Mouse (Mus musculus) CD8-positive naive resting alpha-beta T cell, adult 2 months (primary cell): Measurements from ENCODE around the gene Tpt1.
A peak's percentile ranks its signal among the peaks of the same experiment; 100 is the strongest.
"Not testable (repeated sequence)": the region's sequence is repeated elsewhere in the genome, so short reads cannot be mapped to it uniquely, and the experiment has no call there.

Experiments
- DNase-seq, 2 experiments: peaks; one replicate each; pipeline ENCODE4 v3.0.0; 2022; ENCODE audit warnings: low read depth in 2 of 2, low spot score in 2 of 2

The Tpt1 gene

DNA sequence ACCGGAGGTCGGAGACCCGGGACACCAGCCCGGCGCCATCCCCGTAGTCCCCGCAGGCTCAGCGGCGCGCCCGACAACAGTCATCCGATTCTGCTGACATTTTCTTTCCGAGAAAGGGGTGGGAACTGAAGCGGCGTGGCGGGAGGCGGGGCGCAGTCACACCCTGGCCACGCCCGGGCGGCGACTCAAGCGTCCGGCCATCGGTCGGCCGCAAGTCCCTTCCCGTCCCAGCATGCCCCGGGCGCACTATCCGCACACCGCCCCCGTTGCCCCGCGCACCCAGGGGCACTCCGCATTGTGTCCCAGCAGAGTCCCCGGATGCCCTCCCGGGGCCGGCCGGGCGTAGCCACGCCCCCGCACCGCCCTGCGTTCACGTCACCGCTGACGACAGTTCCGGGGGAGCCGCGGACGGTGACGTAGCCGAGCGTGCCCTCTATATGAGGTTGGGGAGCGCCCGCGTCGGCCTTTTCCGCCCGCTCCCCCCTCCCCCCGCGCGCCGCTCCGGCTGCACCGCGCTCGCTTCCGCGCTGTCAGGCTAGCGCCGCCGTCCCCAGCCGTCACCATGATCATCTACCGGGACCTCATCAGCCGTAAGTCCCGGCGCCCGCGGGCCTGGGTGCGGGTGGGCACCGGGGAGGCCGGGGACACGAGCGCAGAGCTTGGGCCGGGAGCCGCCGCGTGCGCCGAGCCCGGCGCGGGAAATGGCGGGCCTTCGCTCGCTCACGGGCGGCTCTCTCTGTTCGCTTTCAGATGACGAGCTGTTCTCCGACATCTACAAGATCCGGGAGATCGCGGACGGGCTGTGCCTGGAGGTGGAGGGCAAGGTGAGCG is at the start of gene Tpt1:
Gene Tpt1, plus strand, starts transcription at position 227 of the 831 bp plus-strand sequence.
- DNase-seq: peak; percentile 99 to 100

DNA sequence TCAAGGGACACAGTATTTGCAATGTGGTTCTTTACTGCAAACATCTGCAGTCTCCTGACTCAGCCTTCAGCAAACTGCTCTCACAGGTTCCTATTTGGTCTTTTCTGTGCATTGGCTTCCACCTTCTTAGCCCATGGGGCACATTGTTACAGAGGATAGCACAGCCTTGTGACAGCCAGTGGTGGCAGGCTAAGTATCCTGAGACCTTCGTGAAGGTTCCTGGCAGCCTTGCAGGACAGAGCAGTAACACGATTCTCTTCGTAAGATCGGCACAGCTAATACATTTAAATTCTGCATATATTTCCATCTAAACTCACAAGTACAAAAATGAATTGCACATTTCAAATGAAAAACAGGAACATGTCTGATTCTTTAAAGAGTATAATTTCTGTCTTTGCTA is 49.0 kb upstream of the Tpt1 start:
- no peak for DNase-seq

DNA sequence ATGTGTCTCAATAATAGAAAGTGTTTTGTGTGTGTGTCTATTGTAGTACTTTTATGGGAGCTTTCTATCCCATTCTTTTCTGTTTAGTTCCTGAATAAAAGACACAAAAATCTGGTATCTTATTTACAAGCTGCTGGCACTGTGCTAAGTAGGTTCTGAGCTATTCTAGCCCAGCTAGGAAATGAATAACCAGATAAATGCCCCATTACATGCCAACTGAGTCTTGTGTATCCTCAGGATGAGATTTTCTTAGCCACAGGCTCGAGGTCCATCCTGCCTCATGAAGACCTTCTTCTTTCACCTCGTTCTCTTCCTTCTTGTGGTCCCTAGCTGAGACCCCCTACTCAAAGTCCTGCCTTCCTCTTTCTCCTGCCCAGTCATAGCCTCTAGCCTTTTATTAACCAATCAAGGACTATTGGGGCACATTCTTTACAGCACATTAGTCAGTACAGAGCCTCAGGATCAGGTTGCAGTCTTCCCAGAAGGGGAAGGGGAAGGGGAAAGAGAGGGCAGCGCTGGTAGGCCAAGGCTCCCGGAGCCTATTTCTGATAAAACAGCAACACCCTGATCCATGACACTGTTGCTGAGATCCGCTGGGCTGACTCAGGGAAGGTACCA is 47.0 kb upstream of the Tpt1 start:
- no peak for DNase-seq

DNA sequence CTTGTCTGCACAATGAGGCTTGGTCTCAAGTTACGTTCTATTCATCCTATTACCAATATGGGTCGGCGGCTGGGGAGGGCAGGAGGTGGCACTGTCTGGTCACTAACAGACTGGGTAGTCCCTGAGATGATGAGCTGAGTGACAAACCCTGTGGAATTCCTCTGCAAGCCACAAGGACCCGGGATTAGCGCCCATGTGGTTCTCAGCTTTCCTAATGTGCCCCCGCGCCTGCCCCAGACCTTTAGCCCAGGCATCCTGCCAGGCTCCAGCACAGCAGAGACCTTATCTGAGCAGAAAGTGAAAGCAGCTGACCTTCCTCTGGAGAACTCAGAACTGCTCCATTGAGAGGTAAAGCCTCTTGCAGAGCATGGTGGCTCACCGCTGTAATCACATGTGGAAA is 37.1 kb upstream of the Tpt1 start:
- no peak for DNase-seq

DNA sequence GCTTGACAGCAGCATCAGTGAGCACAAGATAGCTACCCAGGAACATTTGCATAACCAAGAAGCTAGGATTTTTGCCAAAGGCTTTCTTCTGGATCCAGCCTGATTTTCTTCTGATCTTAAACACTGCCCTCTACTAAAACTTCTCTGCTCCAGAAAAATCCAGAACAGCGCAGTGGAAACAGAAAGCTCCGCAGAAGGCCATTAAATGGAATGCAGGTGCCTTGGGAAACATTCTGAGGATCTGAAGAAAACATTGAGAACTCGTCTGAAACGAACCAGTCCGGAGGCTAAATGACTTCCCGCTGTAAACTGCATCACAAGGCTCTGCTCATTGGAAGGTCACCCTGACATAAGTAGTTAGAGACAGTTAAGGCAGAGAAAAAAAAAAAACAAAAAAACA is 35.0 kb upstream of the Tpt1 start:
- DNase-seq: no peak

DNA sequence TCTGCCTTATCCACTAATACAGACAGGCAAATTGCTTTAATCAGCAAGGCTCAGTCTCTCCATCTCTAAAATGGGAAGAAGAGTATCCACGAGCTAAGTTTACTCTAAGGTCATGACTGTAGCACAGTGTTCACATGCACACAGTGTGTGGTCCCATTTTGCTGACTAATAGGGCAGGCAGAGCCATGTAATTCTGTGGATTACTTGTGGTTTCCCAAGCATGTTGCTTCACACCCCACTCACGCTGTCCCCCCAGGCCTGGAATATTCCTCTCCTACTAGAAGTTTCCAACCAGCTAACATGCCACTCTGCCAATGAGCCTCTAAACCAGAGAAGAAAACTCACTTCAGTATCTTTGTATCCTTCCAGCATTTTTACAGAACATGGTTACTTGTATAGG is 26.4 kb upstream of the Tpt1 start:
- DNase-seq: no peak

DNA sequence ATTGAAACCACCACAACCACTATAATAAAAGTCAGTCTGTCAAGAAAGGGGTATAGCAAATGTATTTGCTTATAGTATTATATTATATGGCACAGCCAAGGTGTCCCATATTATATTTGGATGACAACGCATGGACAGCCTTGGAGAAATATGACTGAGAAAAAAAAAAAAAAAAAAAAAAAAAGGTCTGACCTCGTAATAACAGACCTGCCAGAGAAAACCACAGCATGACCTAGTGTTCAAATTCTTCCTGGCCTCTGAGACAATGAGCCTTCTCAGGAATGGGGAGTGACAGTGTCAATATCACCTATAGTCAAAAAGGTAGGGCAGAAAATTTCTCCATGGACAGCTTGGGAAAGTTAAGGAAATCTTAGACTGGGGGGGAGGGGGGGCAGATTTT is 25.6 kb upstream of the Tpt1 start:
- no peak for DNase-seq

DNA sequence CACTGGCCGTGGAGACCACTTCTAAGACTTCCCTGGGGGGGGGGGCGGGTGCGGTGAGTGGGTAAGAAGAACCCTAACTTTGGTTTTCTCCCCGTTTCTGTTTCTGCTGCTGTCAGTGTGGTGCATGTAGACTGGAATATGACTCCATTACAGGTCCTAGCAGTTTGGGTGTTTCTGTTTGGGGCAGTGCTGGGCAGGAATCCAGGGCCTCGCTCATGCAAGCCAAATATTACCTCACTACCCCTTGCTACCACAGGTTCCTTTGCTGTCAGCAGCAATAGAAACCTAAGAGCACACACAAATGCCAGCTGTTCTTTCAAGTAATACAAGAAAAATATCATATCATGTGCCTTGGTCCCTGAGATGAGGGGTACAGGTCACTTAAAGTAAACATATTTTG is 24.9 kb upstream of the Tpt1 start:
- no peak for DNase-seq

DNA sequence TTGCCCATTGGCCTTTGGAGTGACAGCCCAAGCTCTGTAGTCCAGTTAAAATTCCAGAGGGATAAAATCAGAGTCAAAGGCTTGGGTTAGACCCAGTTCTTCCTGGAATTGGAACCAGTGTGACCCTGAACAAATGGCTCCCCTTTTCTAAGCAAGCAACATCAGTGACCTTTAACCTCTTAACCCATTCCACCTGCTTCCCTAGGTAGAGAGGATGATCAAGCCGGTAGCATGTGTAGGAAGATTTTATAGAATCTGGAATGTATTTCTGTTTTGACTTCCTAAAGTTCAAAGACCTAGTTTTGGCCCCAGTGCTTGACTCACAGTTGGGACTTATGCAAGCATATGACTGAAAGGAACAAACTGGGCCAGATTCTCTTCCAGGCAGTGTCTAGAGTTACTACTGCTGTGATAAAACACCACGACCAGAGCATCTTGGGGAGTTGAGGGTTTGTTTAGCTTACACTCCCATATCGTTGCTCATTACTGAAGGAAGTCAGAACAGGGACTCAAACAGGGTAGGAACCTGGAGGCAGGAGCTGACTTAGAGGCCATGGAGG is 18.0 kb upstream of the Tpt1 start:
- no peak for DNase-seq

DNA sequence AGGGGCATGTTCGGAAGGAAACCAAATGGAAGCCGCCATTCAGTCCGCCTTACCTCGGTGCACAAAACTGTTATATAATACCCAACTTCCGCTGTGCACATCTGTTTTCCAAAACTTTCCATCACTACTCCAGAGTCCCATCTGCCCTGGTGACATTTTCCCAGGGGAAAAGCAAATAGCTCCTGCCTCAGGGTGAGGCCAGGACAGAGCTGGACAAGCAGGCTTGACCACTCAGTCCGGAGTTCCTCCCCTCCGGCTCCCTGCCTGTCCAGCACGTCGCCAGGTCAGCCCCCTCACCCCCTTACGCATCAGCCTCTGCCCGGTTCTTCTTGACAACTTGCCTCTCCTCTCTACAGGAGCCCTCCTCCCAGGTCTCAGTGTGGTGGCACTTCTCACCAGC is 16.7 kb upstream of the Tpt1 start:
- DNase-seq: no peak

DNA sequence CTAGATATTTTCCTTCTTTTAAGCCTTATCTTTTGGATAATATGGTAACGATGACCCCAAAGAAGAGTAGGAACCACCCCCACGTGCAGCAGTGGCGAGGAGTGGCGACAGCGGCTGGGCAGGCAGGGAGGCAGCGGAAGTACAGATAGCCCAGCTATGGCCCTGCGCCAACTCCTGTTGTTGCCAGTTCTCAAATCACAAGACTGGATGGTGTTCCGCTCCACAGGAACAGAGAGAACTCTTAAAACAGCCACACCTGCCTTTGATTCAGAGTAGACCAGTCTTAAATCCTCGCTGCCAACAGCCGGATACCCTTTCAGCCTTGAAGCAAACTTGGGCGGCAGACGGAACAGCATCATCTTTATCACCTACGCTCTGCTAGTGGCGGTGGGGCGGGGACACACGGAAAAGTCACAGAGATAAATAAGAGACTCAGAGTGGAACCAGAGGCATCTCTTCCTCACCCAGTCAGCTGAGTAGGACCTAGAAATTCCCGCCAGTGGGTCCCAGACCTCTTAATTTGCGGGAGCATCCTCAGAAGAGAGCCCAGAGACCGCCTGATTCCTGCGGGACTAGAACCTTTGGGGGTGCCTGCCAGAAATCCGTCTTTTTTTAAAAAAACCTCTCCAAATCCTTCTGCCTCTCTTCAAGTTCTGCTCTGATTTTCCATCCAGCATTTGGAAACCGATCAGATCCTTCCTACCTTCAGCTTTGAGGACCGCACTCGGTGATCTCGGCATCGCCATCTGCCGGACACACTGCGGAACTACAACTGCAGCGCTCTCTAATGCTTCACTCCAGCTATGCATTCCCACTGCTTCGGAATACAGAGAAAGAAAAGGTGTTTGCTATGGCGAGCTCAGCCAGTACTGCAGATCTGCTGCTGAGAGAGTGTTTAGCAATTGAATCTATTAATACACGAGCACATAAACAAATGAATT is 15.8 kb upstream of the Tpt1 start:
- DNase-seq: peak; percentile 70 to 81

DNA sequence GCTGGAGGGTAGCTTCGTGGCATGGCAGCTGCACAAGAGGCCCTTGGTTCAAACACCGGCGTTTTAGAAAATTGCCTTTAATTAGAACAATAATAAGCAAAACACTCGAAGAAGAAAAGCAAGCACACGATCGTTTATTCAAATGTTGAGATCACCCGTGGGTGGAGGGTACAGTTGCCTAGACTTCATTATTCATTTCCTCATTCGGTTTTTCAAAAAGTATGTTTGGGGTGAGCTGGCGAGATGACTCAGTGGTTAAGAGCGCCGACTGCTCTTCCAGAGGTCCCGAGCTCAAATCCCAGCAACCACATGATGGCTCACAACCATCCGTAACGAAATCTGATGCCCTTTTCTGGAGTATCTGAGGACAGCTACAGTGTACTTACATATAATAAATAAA is 15.1 kb upstream of the Tpt1 start:
- not testable (repeated sequence) for DNase-seq

DNA sequence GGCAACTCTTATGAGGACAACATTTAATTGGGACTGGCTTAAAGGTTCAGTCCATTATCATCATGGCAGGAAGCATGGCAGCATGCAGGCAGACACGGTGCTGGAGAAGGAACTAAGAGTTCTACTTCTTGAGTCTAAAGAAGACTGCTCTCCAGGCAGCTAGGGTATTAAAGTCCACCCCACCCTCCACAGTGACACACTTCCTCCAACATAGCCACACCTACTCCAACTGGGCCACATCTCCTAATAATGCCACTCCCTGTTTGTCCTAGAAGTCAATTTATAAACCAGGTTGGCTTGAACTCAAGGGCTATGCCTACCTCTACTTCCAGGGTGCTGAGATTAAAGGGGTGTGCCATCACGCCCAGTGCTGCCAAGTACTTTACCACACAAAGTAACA is 12.9 kb upstream of the Tpt1 start:
- no peak for DNase-seq

DNA sequence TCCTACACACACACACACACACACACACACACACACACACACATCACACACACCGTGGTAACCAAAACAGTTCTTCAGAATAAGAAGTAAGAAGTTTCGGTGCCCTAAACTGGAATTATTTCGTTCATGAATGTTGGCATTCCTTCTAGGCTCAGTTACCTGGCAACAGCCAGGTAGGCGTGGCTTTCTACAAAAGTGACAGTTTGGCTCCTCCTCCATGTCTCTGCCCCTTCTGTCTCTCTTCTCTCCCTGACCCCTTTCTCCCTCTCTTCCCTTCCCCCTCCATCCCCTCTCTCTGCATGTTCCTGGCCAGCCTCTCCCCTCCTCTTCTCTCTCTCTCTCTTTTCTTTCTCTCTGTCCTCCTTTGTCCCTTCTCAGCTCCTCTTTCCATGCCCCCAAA is 11.9 kb upstream of the Tpt1 start:
- no peak for DNase-seq

DNA sequence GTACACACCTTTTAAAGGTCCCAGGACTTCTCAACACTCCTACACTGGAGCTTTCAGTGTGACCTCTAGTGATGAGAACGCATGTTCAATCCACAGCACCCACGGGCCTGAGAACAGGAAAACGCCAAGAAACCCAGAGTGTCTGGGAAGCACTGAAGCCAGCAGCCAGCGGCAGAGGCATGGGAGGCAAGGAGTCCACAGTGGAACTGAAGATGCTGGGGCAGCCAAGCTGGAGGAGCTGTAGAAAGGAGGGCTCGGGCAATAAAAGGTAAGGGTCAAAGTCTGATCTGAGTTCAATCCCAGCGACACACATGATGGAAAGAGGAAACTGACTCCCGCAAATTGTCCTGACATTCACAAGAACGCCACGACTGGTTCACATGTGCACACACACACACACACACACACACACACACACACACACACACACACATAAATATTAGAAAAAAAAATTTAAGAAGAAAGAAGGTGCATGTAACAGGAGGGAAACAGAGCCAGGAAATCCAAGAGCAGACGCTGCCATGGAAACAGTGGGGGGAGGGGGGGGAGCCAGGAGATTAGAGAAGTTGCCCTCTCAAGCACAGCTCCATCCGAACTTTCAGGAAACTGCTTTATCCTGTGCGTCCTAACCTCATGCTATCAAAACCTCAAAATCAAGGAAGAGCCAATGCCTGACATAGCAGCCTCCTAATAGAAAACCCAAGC is 11.2 kb upstream of the Tpt1 start:
- no peak for DNase-seq

DNA sequence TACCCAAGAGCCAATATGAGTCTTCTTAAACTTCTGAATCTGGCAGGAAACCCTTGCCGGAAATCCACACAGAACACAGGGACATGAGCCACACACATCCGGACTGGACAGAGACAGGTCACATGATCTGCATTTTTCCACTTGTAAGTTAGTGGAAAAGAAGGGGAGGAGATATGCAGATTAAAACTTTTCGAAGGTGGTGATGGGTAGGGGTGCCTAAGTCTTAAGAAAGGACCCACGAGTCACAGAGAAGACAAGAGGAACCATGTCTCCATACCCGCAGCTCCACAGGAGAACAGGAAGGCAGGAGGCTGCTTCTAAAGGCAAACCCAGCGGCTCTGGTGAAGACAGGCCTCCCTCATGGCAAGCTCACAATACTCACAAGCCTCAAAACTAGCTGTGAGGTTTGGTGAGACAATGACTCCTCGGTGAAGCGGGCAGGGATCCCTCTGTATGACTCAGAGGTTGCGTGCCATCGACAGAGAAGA is 10.6 kb upstream of the Tpt1 start:
- peak; percentile 42 to 57 for DNase-seq

DNA sequence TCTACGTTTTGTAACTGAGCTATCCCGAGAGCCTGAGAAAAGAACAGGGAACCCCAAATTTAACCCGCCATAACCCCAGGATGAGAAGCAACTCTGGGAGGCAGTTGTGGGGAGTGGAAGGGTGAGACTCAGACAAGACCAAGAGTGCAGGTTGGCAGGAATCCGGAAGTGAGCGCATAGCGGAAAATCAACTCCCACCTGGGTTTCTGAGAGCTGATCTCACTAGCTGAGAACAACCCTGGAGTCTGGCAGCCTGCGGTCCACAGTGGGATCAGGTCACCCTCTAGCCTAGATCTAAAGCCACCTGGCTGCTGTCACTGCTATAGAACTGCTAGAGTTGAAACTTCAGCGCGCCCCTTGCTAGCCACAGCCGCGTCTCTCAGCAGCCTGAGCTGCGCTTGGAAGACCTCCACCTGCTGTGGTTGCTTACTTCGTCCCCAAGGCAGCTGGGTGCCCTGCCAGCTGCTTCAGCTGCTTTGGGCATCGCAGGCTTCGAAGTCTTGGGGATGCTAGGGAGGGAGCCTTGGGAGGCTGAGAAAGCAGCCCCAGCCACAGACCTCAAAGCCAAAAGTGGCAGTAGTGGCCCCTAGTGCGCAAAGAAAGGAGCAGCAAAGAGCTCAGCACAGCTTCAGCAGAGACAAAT is 10.0 kb upstream of the Tpt1 start:
- peak; percentile 48 to 67 for DNase-seq

DNA sequence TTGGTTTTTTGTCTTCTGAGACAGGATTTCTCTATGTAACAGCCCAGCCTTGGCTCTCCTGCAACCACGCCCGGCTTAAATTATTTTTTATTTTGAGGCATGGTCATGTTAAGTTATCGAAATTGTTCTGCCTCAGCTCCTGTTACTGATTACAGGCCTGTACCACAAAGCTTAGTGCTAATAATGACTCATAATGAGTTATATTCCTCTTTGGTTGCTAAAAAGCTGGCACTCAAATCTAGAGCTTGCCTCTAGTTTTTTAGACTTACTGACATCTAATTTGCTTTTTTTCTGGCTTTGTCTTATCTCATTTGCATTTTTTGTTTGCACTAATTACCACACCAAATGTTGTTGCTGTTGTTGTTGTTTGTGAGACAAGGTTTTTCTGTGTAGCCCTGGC is 8.3 kb upstream of the Tpt1 start:
- DNase-seq: no peak

DNA sequence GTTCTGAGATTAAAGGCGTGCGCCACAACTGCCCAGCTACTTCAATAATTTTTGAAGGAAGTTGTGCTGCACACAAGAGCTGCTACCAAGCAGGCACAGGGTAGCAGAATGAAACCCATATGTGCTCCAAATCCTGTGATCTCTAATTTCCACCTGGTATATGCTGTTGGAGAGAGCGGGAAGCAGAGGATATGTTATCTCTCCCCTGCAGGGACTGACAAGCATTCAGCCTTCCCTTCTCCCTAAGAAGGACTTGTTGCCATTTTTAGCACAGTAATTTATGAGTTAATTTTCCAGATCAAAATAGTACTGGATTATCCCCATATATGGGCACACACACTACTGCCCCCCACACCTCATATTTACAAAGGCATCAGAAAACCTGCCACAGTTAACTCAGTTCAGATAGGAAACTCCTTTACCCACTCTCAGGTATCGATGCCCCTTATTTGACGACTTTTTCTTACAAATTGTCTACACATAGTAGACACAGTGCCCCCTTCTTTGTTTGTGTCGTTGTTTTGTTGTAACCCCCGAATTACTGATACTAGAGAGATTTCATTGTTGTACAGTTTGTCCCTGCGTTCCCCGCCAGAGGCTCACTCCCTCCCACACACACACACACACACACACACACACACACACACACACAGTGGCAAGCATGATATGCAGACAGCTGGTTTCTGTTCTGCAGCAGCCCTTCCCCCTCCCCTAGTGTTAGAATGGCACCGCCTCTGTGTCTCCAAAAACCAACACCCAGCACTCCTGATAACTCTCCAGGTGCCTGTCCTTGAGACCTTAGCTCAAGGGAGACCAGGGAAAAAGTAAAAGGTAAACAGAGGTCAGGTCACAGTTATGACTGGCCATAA is 7.6 kb upstream of the Tpt1 start:
- no peak for DNase-seq
